Mouse (Mus musculus) lung, embryonic 14.5 days (tissue): ENCODE data around the gene Cdkn2a. TPM values are rescaled to one million over a fixed set of nuclear protein-coding genes. Genes with fewer than 3 reads are reported as not detected.

Experiments
- ATAC-seq: fragments of 200-750 bp; cut with Nextera tagmentation; 2 replicates; pipeline ENCODE4 v1.8.0; 2017; ENCODE audit warnings: mild to moderate bottlenecking, moderate TSS enrichment, moderate library complexity; ENCODE audit not compliant: insufficient read depth
- DNase-seq: peaks from one replicate; pipeline ENCODE4 v3.0.0-alpha.2; 2015
- H3K27ac ChIP-seq: fragments of 300-500 bp; sonication (generic); 2 replicates; pipeline ENCODE4 v1.5.1; 2014; ENCODE audit warnings: low read depth, mild to moderate bottlenecking, moderate library complexity
- H3K27me3 ChIP-seq: fragments of 300-500 bp; sonication (generic); 2 replicates; pipeline ENCODE4 v1.6.1; 2014; ENCODE audit warnings: low read length, control low read depth; ENCODE audit not compliant: insufficient read depth
- H3K36me3 ChIP-seq: fragments of 300-500 bp; sonication (generic); 2 replicates; pipeline ENCODE4 v1.6.1; 2014; ENCODE audit warnings: control low read depth; ENCODE audit not compliant: insufficient read depth
- H3K4me1 ChIP-seq: fragments of 300-500 bp; sonication (generic); 2 replicates; pipeline ENCODE4 v1.6.1; 2014; ENCODE audit warnings: antibody characterized with exemption, control low read depth; ENCODE audit not compliant: insufficient read depth
- H3K4me2 ChIP-seq: fragments of 300-500 bp; sonication (generic); 2 replicates; pipeline ENCODE4 v1.6.1; 2014; ENCODE audit warnings: mild to moderate bottlenecking
- H3K4me3 ChIP-seq: fragments of 300-500 bp; sonication (generic); 2 replicates; pipeline ENCODE4 v1.5.1; 2014; ENCODE audit warnings: low read depth, low read length
- H3K9ac ChIP-seq: fragments of 300-500 bp; sonication (generic); 2 replicates; pipeline ENCODE4 v1.6.1; 2014
- H3K9me3 ChIP-seq: fragments of 300-500 bp; sonication (generic); 2 replicates; pipeline ENCODE4 v1.6.1; 2016; ENCODE audit warnings: low read depth, low read length, control low read depth
- CTCF ChIP-seq: IDR thresholded peaks from 2 replicates; pipeline ENCODE4 v1.5.1; 2016; ENCODE audit warnings: antibody characterized with exemption, low read depth
- WGBS: fragments of 180-500 bp; shearing (Covaris S2); extraction: QIAGEN DNeasy Blood & Tissue Kit; methylation state at CpG from one replicate; pipeline ENCODE4 v1.1.7; 2014; 5-methylcytosine and 5-hydroxymethylcytosine counted together
- polyA plus RNA-seq: library from polyadenylated mRNA; unstranded; fragments of >200 nt; fragmentation: Nextera tagmentation; extraction: Ambion mirVana; gene quantifications from 2 replicates; pipeline ENCODE4 v1.2.1, GENCODE M21; 2014

The Cdkn2a gene
- polyA plus RNA-seq, 1 experiment from 2014 or later: not detected

DNA sequence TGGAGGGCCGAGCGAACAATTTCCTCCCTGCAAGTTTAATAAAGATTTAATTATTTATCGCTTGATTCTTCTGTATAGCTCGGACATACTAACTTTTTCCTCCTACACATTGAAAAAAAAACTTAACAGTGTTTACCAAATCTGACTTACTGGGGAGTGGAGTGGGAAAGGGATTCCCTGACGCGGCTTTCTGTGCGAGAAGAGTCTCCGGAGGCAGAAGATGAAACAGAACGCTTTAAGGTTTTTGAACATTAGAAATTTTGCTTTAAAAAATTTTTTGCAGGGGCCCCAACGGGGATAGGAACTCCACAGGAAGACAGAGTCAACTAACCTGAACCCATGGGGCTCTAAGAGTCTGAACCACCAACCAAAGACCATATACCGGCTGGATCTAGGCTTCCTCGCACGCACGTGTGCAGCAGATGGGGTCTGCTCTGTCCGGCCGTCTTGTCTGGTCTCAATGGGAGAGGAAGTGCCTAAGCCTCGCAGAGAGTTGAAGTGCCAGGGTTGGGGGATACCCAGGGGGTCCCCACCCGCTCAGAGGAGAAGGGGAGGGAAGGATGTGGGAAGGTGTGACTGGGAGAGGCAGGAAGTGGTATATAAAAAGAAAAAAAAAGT lies 22.2 kb downstream of the Cdkn2a start:
- 4% methylated on average over 18 of the region's 18 CpGs for WGBS
- H3K9me3 ChIP-seq: no peaks in the 10 kb centered on the region
- no peak for DNase-seq
- H3K4me2 ChIP-seq: no peak overlapping the region
- H3K36me3 ChIP-seq: no peaks in the 10 kb centered on the region
- H3K27me3 ChIP-seq: peaks cover 74% of the 10 kb centered on the region
- H3K27ac ChIP-seq: no peak overlapping the region
- ATAC-seq: no peak
- TF ChIP-seq CTCF: no peak
- H3K9ac ChIP-seq: no peak overlapping the region
- H3K4me1 ChIP-seq: no peaks in the 10 kb centered on the region
- H3K4me3 ChIP-seq: no peak overlapping the region

- H3K36me3 ChIP-seq: no peaks in the 10 kb centered on the region
- no peaks in the 10 kb centered on the region for H3K4me1 ChIP-seq
- ATAC-seq: no peak
- 58% methylated on average over 1 of the region's 1 CpGs for WGBS
- DNase-seq: no peak
- no peak overlapping the region for H3K4me3 ChIP-seq
- no peaks in the 10 kb centered on the region for H3K27me3 ChIP-seq
- no peaks in the 10 kb centered on the region for H3K9me3 ChIP-seq
- no peak for TF ChIP-seq CTCF
- no peak overlapping the region for H3K9ac ChIP-seq
- no peak overlapping the region for H3K27ac ChIP-seq
- H3K4me2 ChIP-seq: no peak overlapping the region
Observed at GRCm38 (mm10) chr4:89257768-89258167, 36.7 kb downstream of the Cdkn2a start.

DNA sequence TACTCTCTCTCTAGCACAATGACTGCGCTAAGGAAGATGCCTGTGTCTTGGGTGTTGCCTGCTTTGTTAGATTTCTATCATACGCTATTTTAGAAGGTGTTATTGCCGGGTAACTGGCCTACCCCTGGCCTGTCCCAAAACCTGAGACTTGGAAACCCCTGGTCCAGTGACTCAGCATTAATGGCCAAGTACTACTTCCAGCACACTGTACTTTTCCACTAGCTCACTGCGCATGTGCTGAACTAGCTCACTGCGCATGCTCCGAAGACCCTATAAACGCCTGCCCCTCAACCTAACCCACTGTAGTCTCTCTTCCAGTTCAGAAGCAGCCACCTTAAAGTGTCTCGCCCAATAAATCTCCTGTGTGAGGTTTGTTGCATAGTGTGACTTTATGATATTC lies 60.0 kb downstream of the Cdkn2a start:
- TF ChIP-seq CTCF: no peak
- Histone ChIP-seq H3K4me3 (no peak overlapping the region), H3K36me3 (no peaks in the 10 kb centered on the region), H3K27me3 (no peaks in the 10 kb centered on the region), H3K9ac (no peak overlapping the region), H3K4me2 (no peak overlapping the region), H3K4me1 (no peaks in the 10 kb centered on the region), H3K9me3 (no peaks in the 10 kb centered on the region), H3K27ac (no peak overlapping the region)
- 88% methylated on average over 8 of the region's 8 CpGs for WGBS
- no peak for ATAC-seq
- no peak for DNase-seq

Other genes starting within 250 kb of the Cdkn2a start
- gene Mtap, start 157.5 kb downstream of the Cdkn2a start, polyA plus RNA-seq: 74.6 and 75.3 TPM in 2 replicates
- 1.5 TPM in 2 replicates for gene Cdkn2b, start 16.4 kb upstream of the Cdkn2a start, polyA plus RNA-seq